Mouse (Mus musculus) hindbrain, embryonic 16.5 days (tissue): ENCODE data around the gene Pdzd4. TPM values are rescaled to one million over a fixed set of nuclear protein-coding genes. Genes with fewer than 3 reads are reported as not detected.

Experiments used
- ATAC-seq: fragments of 200-750 bp; cut with Nextera tagmentation; 2 replicates; pipeline ENCODE4 v1.8.0; 2017; ENCODE audit warnings: moderate TSS enrichment, moderate library complexity
- H3K27ac ChIP-seq: fragments of 300-500 bp; sonication (generic); 2 replicates; pipeline ENCODE4 v1.5.1; 2014; ENCODE audit warnings: low read depth, mild to moderate bottlenecking, control low read depth, low read length, moderate library complexity
- H3K27me3 ChIP-seq: fragments of 300-500 bp; sonication (generic); replicated peaks from 2 replicates; pipeline ENCODE4 v1.6.1; 2014; ENCODE audit warnings: low read length; ENCODE audit not compliant: control insufficient read depth, insufficient read depth
- H3K36me3 ChIP-seq: fragments of 300-500 bp; sonication (generic); 2 replicates; pipeline ENCODE4 v1.6.1; 2014; ENCODE audit warnings: mild to moderate bottlenecking, low read length, moderate library complexity, mixed read lengths; ENCODE audit not compliant: control insufficient read depth, insufficient read depth
- H3K4me1 ChIP-seq: fragments of 300-500 bp; sonication (generic); 2 replicates; pipeline ENCODE4 v1.6.1; 2014; ENCODE audit warnings: low read depth, low read length; ENCODE audit not compliant: control insufficient read depth, insufficient read depth
- H3K4me2 ChIP-seq: fragments of 300-500 bp; sonication (generic); 2 replicates; pipeline ENCODE4 v1.6.1; 2014; ENCODE audit warnings: mild to moderate bottlenecking, low read length, control low read depth, moderate library complexity
- H3K4me3 ChIP-seq: fragments of 300-500 bp; sonication (generic); 2 replicates; pipeline ENCODE4 v1.5.1; 2014; ENCODE audit warnings: mild to moderate bottlenecking, low read length, control low read depth, moderate library complexity
- H3K9ac ChIP-seq: fragments of 300-500 bp; sonication (generic); 2 replicates; pipeline ENCODE4 v1.6.1; 2014; ENCODE audit warnings: low read depth, mild to moderate bottlenecking, control low read depth, low read length, moderate library complexity
- H3K9me3 ChIP-seq: fragments of 300-500 bp; sonication (generic); 2 replicates; pipeline ENCODE4 v1.6.1; 2014; ENCODE audit warnings: mild to moderate bottlenecking, low read length, moderate library complexity; ENCODE audit not compliant: control insufficient read depth
- WGBS: fragments of 180-500 bp; shearing (Covaris S2); extraction: QIAGEN DNeasy Blood & Tissue Kit; methylation state at CpG from one replicate; pipeline ENCODE4 v1.1.7; 2014; 5-methylcytosine and 5-hydroxymethylcytosine counted together
- polyA plus RNA-seq: library from polyadenylated mRNA; unstranded; fragments of >200 nt; fragmentation: Nextera tagmentation; extraction: Ambion mirVana; gene quantifications from 2 replicates; pipeline ENCODE4 v1.2.1, GENCODE M21; 2015

Gene Pdzd4
- polyA plus RNA-seq, 1 experiment from 2014 or later = 3.1 TPM

GRCm38 (mm10) chrX:73836691-73837090 lies 11.9 kb upstream of the Pdzd4 start:
- 79% methylated on average over 3 of the region's 3 CpGs for WGBS
- Histone ChIP-seq H3K4me3 (no peak overlapping the region), H3K9me3 (no peaks in the 10 kb centered on the region), H3K4me2 (no peak overlapping the region), H3K9ac (no peak overlapping the region), H3K27me3 (no peaks in the 10 kb centered on the region), H3K4me1 (no peaks in the 10 kb centered on the region), H3K36me3 (no peaks in the 10 kb centered on the region), H3K27ac (no peak overlapping the region)
- ATAC-seq = no peak

DNA sequence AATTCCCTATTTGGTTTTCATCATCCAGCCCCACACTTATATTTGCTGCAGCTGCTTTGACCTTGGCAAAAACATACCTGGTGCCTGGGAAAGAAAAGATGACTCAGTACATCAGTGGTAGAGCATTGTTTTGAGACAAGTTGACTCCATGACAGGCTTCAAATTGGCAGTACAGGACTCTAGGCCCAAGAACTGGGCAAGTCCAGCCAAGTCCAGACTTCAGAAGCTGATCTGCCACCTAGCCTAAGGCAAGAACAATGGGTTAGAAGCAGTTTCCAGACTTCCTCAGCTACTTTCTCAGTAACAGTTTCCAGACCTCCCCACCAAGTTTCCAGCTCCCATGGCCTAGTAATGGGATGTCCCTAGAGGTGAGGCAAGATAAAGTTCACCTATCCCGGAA lies 11.0 kb upstream of the Pdzd4 start:
- Histone ChIP-seq H3K9me3 (no peaks in the 10 kb centered on the region), H3K4me1 (no peaks in the 10 kb centered on the region), H3K27ac (no peak overlapping the region), H3K27me3 (no peaks in the 10 kb centered on the region), H3K36me3 (no peaks in the 10 kb centered on the region), H3K4me2 (no peak overlapping the region), H3K9ac (no peak overlapping the region), H3K4me3 (no peak overlapping the region)
- 94% methylated on average over 1 of the region's 1 CpGs for WGBS
- ATAC-seq = no peak

- Histone ChIP-seq H3K4me2 (peak overlapping the region; percentile 65), H3K9ac (peak overlapping the region; percentile 85), H3K27ac (no peak overlapping the region), H3K4me3 (peak overlapping the region; percentile 66), H3K9me3 (no peaks in the 10 kb centered on the region), H3K4me1 (0 out of 2 replicates have a peak, but pooled peaks cover 3% of the 10 kb centered on the region), H3K36me3 (no peaks in the 10 kb centered on the region), H3K27me3 (no peaks in the 10 kb centered on the region)
- WGBS = 14% methylated on average over 17 of the region's 17 CpGs
- ATAC-seq = peak; percentile 38
These were observed 1.0 kb downstream of the Pdzd4 start for GRCm38 (mm10) chrX:73823747-73824146.

- Histone ChIP-seq H3K36me3 (no peaks in the 10 kb centered on the region), H3K4me3 (no peak overlapping the region), H3K27me3 (no peaks in the 10 kb centered on the region), H3K9me3 (no peaks in the 10 kb centered on the region), H3K27ac (no peak overlapping the region), H3K4me2 (no peak overlapping the region), H3K4me1 (0 out of 2 replicates have a peak, but pooled peaks cover under 1% of the 10 kb centered on the region), H3K9ac (no peak overlapping the region)
- ATAC-seq = no peak
- WGBS = 55% methylated on average over 3 of the region's 3 CpGs
These were observed 8.0 kb downstream of the Pdzd4 start for GRCm38 (mm10) chrX:73816596-73817314.

DNA sequence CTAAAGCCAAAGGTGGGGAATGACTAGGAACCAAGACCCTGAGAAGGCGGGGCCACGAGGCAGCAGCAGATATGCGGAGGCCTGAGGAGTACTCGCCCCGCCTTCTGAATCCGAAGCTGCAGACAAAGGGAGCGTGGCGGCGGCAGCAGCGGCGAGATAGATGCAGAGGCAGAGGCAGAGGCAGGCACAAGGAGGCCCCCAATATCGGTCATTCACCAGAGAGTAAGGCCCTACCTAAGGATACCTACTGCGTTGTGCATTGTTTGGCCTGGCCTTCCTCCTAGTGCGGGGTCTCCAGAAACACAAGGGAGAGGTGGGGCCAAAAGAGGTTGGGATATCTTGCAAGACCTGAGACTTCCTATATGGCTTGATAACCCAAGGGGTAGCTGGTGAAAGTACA lies 9.7 kb downstream of the Pdzd4 start:
- Histone ChIP-seq H3K27me3 (no peaks in the 10 kb centered on the region), H3K4me2 (peak overlapping the region; percentile 46), H3K27ac (peak overlapping the region; percentile 62), H3K4me3 (peak overlapping the region; percentile 25), H3K4me1 (no peaks in the 10 kb centered on the region), H3K36me3 (no peaks in the 10 kb centered on the region), H3K9ac (peak overlapping the region; percentile 61), H3K9me3 (no peaks in the 10 kb centered on the region)
- 14% methylated on average over 14 of the region's 14 CpGs for WGBS
- ATAC-seq = peak; percentile 89

DNA sequence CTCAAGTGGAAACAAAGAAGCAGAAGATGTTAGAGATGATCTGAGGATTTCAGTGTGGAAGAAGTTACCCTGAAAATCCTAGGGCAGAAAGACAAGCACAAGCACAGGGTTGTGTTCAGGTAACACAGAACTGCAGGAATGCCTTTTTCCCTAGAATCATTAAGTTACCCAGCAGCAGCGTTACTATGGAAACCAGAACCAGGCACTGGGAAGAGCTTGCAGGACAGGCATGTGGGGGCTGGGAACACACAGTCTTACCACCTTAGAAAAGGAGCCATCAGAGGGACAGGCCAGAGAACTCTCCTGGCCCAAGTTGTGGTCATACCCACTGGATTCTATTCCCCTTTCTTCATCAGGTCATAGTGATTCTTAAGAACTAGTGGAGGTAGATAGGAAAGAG lies 19.0 kb downstream of the Pdzd4 start:
- WGBS = 44% methylated on average over 1 of the region's 1 CpGs
- Histone ChIP-seq H3K9ac (no peak overlapping the region), H3K9me3 (no peaks in the 10 kb centered on the region), H3K36me3 (no peaks in the 10 kb centered on the region), H3K27me3 (no peaks in the 10 kb centered on the region), H3K4me1 (no peaks in the 10 kb centered on the region), H3K4me3 (no peak overlapping the region), H3K27ac (no peak overlapping the region), H3K4me2 (no peak overlapping the region)
- ATAC-seq = peak; percentile 64

DNA sequence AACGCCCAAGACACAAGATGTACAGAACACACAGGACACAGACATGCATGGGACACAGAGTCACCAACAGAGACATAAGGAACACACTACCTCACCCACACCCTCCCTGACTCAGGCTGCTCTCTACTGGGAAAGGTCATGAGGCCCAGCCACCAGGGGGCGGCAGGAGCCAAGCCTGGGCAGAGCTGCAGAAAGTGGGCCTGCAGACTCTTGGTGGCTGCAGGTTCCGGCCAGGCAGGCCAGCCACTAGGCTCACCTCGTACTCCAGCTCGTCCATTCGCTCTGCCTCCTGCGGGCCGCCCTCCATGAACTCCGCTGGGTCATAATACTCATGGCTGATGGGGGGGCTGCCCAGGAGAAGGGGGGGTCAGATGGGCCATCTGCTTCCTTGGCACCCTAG lies 26.3 kb downstream of the Pdzd4 start:
- Histone ChIP-seq H3K36me3 (no peaks in the 10 kb centered on the region), H3K4me2 (no peak overlapping the region), H3K27ac (no peak overlapping the region), H3K9ac (no peak overlapping the region), H3K27me3 (no peaks in the 10 kb centered on the region), H3K4me1 (no peaks in the 10 kb centered on the region), H3K4me3 (no peak overlapping the region), H3K9me3 (no peaks in the 10 kb centered on the region)
- ATAC-seq = peak; percentile 61
- 40% methylated on average over 7 of the region's 9 CpGs for WGBS

GRCm38 (mm10) chrX:73797511-73797910 lies 27.3 kb downstream of the Pdzd4 start:
- H3K4me1 ChIP-seq = no peaks in the 10 kb centered on the region
- no peaks in the 10 kb centered on the region for H3K9me3 ChIP-seq
- ATAC-seq = no peak
- H3K27ac ChIP-seq = no peak overlapping the region
- WGBS = 93% methylated on average over 2 of the region's 2 CpGs
- no peak overlapping the region for H3K9ac ChIP-seq
- no peaks in the 10 kb centered on the region for H3K27me3 ChIP-seq
- H3K4me2 ChIP-seq = no peak overlapping the region
- no peak overlapping the region for H3K4me3 ChIP-seq
- H3K36me3 ChIP-seq = no peaks in the 10 kb centered on the region

- no peaks in the 10 kb centered on the region for H3K9me3 ChIP-seq
- peaks cover 1% of the 10 kb centered on the region; the same call in 1 of the 2 replicates for H3K4me1 ChIP-seq
- no peak overlapping the region; the same call in 1 of the 2 replicates for H3K27ac ChIP-seq
- no peak overlapping the region for H3K9ac ChIP-seq
- no peak overlapping the region for H3K4me2 ChIP-seq
- no peak overlapping the region for H3K4me3 ChIP-seq
- no peaks in the 10 kb centered on the region for H3K36me3 ChIP-seq
- no peak for ATAC-seq
- no peaks in the 10 kb centered on the region for H3K27me3 ChIP-seq
- 43% methylated on average over 1 of the region's 1 CpGs for WGBS
These were observed 31.3 kb downstream of the Pdzd4 start for GRCm38 (mm10) chrX:73793505-73793904.
